Mouse (Mus musculus): ENCODE measurements at regions not wholly inside any gene's neighbourhood (a gene's known extent, or its start where the extent isn't known, plus 50 kb on each side); places are given as distances from the start of the nearest gene placed in this dataset.

DNA sequence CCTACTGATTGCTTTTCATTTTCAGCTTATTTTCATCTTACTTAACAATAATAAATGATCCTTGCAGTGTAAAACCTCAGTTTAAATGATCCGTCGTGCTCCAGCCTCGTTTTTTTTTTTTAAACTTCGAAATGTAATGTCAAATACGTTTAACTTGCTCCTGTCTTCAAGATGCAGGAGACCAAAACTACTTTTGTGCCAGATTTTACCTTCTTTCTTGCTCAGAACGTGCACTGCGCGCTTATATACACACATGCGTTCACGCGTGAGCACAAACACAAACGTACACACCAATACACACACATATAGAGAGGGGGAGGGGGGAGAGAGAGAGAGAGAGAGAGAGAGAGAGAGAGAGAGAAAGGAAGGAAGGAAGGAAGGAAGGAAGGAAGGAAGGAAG is 216.5 kb downstream of the Mef2c start:
- no peak for TF ChIP-seq POLR2A (IDR thresholded peaks at IDR 0.05; ENCODE audit: low read depth, low read length)
- TF ChIP-seq CTCF (IDR thresholded peaks at IDR 0.05; ENCODE audit: extremely low read depth, insufficient read depth, insufficient read length, insufficient replicate concordance): no peak
